Mouse (Mus musculus): ENCODE results near the gene Srp14. TPM values are rescaled to one million over a fixed set of nuclear protein-coding genes. Genes with fewer than 3 reads are reported as not detected.

Gene Srp14
- total RNA-seq (2023): 99.0 to 112 TPM (median 104 TPM) in 4 replicates

GRCm38 (mm10) chr2:118479550-118479909, at the start of gene Srp14:
Srp14 (minus strand) TSS chr2:118479711.

Other genes starting within 250 kb of the Srp14 start
- gene Fsip1, start 222.7 kb downstream of the Srp14 start, total RNA-seq (2023): 2.2 to 3.8 TPM (median 3.0 TPM) in 4 replicates
- gene Gpr176, start 106.3 kb downstream of the Srp14 start, total RNA-seq (2023): 0.13 to 0.63 TPM (median 0.27 TPM) in 4 replicates
- 51.6 to 56.6 TPM (median 53.6 TPM) in 4 replicates for gene Eif2ak4, start 91.1 kb downstream of the Srp14 start, total RNA-seq (2023)
- gene Bmf, start 70.0 kb upstream of the Srp14 start, total RNA-seq (2023): 74.2 to 92.6 TPM (median 83.0 TPM) in 4 replicates
- 2.3 to 4.0 TPM (median 3.4 TPM) in 4 replicates for gene Bub1b, start 118.5 kb upstream of the Srp14 start, total RNA-seq (2023)
- 2.2 to 10.1 TPM (median 4.0 TPM) in 4 replicates for gene Pak6, start 183.6 kb upstream of the Srp14 start, total RNA-seq (2023)
- 0.46 to 0.88 TPM (median 0.69 TPM) in 4 replicates for gene Ankrd63, start 224.3 kb upstream of the Srp14 start, total RNA-seq (2023)
- gene Plcb2, start 248.7 kb upstream of the Srp14 start, total RNA-seq (2023): 96.3 to 113 TPM (median 107 TPM) in 4 replicates

Measured in B cell, adult 62 days (primary cell).